Mouse (Mus musculus) naive thymus-derived CD4-positive, alpha-beta T cell, adult 2 months (primary cell): ENCODE measurements at regions not wholly inside any gene's neighbourhood (a gene's known extent, or its start where the extent isn't known, plus 50 kb on each side); places are given as distances from the start of the nearest gene placed in this dataset.
"Not testable (repeated sequence)": the region's sequence is repeated elsewhere in the genome, so short reads cannot be mapped to it uniquely, and the experiment has no call there.

Source experiments
- DNase-seq: peaks from one replicate; pipeline ENCODE4 v3.0.0-alpha.2; 2011; ENCODE audit warnings: low read depth

GRCm38 (mm10) chr15:42073486-42073885 lies 1939.3 kb downstream of the 9330182O14Rik start:
- no peak for DNase-seq

DNA sequence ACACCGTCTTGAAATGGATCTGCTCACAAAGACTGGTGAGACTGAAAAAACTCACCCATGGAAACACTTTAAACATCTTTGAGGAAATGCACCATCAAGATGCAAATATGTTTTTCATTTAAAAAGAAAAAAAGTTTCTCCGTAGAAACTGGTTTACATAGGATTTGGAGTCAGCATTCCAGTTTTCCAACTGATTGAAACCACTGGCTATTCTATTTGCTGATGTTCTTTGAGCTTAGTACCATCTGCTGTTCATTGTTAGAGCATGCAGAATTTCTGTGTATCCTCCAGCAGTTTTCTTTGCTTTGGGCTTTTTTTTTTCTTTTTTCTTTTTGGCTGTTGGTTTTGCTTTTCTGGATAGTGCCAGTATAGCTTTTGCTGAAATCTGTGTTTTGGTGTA lies 1948.3 kb downstream of the 9330182O14Rik start:
- no peak for DNase-seq

DNA sequence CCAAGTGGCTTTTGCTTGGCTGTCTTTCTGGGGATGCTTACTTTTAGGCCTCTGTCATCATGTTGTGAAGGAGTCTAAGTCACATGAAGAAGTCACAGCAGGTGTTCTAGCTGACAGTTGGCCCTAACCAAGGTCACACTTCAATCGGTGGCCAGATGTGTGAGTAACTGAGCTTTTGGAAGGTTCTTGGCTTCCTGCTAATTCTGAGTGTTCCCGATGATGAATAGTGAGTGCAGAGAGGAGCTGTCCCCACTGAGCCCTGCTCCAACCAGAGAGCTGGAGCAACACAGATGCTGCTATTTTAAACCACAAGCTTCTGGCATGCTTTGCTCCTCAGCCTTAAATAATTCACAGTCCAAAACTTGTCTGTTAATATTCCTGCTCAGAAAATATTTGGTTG lies 1966.6 kb downstream of the 9330182O14Rik start:
- DNase-seq = no peak

DNA sequence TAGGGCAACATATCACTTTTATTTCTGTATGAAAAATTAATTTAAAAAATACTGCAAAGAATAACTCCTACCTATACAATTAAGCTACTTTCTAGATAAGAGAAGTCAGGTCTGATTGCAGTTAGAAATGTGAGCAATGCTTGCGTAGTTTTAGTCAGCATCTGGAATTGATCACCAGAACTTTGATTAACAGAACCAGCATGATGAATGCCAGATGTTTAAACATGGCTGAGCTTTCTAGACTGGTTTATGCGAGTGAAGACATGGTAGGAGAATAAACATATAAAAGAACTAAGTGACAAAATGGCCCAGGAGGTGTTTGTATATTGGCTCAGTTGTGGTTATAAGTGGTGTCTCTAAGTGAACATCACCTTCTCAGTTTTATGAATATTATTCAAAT lies 1970.7 kb downstream of the 9330182O14Rik start:
- no peak for DNase-seq

DNA sequence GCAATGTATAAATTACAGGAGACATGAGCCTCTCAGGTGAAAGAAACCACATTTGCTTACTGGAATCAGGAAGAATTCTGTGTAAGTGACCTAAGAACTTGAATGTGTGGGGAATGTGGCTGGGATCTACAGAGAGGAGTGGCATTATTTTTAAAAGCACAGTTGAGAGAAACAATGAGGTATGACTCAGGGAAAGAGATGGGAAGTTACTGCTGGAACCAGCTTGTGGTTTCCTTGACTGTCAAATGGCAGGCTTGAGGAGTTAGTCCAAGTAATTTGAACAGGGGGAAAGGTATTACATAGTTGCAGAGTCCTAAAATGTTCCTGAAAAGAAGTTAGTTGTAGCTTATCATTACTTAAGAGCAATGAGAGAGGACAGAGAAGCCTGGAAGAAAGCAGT lies 1972.9 kb downstream of the 9330182O14Rik start:
- DNase-seq = no peak

DNA sequence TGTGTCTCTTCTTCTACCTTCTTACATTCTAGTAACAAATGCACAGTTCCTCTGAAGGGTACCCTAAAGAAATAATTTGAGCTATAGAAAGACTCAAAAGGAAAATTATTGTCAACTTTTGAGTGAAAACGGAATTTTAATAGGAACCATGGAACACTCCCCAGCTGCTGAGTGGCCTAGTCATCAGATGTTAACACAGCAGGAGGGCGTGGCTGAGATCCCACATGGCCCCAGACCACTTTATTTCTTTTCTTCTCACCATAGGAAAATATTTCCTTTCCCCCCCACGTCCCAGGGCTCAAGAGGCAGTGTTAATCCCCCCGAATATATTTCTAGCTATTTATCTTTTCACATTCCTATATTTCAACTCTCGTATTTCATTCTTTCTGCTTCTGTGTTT lies 1977.6 kb downstream of the 9330182O14Rik start:
- DNase-seq = no peak

GRCm38 (mm10) chr15:42127471-42127870 lies 1993.3 kb downstream of the 9330182O14Rik start:
- DNase-seq = no peak

- DNase-seq = no peak
These were observed 1994.8 kb downstream of the 9330182O14Rik start for GRCm38 (mm10) chr15:42128976-42129375.

DNA sequence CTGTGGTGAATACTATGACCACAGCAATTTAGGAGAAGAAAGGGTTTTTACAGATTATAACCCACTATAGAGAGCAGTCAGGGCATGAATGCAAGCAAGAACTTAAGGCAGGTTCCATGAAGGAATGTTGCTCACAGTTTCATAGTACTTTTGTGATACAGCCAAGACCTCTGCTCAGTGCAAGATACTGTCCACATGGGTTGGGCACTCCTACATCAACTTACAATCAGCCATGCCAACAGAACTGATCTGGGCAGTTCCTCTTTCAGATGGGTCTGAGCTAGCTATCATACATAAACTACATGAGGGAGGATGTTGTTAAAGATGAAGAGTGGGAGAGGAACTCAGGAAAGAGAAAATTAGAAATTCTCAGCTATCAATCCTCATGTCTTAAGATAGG lies 2032.4 kb downstream of the 9330182O14Rik start:
- no peak for DNase-seq

DNA sequence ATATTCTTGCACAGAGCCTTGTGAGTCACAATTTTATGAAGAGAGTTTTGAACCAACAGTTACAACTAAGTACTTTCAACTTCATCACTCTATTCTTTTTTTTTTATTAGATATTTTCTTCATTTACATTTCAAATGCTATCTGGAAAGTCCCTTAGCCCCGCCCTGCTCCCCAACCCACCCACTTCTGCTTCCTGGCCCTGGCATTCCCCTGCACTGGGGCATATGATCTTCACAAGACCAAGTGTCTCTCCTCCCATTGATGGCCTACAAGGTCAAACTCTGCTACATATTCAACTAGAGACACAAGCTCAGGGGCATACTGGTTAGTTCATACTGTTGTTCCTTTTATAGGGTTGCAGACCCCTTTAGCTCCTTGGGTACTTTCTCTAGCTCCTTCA lies 2043.6 kb downstream of the 9330182O14Rik start:
- not testable (repeated sequence) for DNase-seq

DNA sequence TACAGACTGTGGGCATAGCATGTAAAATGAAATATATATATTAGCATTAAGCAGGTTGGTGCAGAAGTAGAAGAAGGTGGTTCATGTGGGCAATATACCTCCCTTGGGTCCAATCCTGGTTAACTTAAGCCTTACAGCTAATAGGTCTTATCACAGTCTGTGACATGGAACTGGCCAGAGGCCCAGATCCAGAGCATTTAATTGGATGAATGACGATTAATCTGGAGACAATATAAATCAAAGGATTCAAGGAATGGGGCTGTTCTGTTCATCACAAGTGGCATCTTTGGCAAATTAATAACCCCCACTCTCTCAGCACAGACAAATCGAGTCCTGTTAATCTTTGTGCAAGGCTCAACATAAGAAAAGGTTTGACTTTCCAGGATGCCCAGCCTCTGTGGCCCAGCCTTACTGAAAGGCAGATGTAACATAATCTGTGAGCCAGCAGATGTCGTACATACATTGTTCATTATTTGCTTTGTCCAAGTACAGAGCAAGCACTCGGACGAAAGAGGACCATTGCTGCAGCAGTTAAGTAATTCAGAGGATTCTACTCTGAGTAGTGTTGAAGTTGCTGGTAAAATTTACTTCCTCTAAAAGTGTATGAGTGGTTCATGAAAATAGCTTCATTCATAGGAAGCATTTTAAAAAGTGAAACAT lies 2073.2 kb downstream of the 9330182O14Rik start:
- DNase-seq = no peak

DNA sequence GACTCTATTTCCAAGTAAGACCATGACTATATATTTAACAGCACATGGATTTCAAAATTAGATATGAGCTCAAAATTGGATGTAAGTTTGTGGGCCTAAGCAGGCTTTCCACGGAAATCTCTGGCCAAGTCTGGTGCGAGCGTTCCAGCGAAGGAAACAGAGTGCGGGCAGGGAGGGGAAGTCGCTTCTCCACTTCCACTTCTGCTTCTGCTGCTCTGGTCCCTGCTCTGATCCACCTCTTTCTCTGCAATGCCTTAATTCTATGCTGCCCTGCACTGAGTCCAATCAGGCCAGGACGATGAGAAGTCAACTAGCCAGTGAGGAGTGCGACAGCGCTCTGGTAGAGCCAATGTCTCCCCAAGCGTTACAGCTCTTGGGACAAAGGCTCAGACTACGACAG lies 2085.3 kb downstream of the 9330182O14Rik start:
- DNase-seq = no peak

- no peak for DNase-seq
These were observed 2085.8 kb downstream of the 9330182O14Rik start for GRCm38 (mm10) chr15:42220005-42220404.

DNA sequence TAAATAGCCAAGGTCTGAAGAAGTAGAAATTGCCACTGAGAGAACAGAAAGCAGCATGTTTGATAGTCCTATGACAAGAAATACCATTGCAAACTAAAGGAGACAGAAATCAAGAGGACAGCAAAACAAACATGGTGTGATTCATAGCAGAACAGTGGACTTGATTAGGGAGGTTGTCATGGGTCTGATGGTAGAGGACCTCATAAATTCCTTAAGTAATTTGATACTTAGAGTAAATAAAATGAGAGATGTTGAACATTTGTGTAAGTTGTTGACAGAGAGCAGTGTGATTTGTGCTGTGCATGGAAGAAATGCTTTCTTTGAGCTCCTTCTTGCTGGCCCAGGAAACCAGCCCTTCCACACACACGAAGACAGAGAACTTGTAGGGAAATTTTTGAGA lies 2090.8 kb downstream of the 9330182O14Rik start:
- DNase-seq = no peak

GRCm38 (mm10) chr15:42231692-42232091 lies 2097.5 kb downstream of the 9330182O14Rik start:
- DNase-seq = no peak

DNA sequence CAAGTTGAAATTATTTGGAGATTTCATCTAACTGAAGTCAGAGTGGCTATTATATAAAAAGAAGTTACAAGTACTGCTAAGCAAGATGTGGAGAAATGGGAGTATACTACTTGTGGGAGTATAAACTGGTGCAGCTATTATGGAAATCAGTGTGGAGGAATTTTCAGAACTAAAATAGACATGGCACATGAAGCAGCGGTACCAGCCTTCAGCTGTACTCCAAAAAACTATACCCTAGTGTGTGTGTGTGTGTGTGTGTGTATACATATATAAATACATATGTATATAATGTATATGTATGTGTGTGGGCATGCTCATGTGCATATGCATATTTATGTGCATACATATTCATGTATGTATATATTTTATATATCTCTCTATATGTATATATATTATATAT lies 2112.6 kb downstream of the 9330182O14Rik start:
- DNase-seq = no peak

GRCm38 (mm10) chr15:42252730-42253330 lies 2118.7 kb downstream of the 9330182O14Rik start:
- no peak for DNase-seq

GRCm38 (mm10) chr15:42256343-42256742 lies 2122.2 kb downstream of the 9330182O14Rik start:
- DNase-seq = no peak

GRCm38 (mm10) chr15:42275117-42275516 lies 2141.0 kb downstream of the 9330182O14Rik start:
- no peak for DNase-seq

GRCm38 (mm10) chr15:42277247-42277646 lies 2143.1 kb downstream of the 9330182O14Rik start:
- DNase-seq = no peak

GRCm38 (mm10) chr15:42280810-42281209 lies 2146.6 kb downstream of the 9330182O14Rik start:
- DNase-seq = no peak

- no peak for DNase-seq
These were observed 2162.2 kb downstream of the 9330182O14Rik start for GRCm38 (mm10) chr15:42296406-42296805.

DNA sequence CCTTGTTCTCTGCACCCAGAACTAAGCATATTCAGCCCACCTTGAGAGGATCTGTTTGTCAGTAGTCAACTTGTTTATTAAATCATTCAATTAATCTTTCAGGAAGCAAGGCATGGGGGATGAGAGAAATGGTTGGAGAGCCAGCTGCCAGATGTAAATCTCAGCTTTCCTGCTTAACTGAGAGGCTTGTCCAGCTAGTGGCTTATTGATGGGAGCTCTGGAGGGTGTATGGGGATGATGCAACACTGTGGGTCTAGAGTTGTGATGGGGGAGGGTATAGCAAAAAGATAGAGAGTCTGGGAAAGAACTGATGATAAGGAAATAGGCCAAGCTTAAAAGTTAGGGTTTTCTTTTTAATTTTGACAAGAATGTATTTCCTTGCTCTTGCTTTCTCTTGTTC lies 2163.3 kb downstream of the 9330182O14Rik start:
- DNase-seq = no peak

GRCm38 (mm10) chr15:42301956-42302355 lies 2167.8 kb downstream of the 9330182O14Rik start:
- DNase-seq = no peak
